Comparison of ENCODE assay signal across 19 mouse cellular contexts in the genomic region with DNA sequence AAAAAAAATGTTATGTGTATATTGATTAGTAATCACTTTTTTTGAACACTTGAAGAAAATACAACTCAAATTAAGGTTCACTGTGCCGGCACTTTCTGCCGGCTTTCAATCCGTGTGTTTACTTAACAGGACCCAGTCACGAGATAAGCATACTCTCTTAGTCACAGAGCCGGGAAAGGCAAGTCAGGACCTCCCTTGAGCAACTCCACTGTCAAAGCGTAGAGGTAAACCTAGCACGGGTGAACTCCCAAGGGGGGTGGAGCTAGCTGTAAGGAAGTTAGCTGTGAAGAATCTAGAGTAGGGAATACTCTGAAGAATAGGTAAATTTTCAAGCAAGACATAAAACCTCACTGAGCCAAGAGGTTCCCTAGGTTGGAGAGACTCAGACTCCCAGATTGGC.
"Had no signal": no experiment of that assay in that cellular context is flagged by ENCODE, and none has a peak within 500 bp of the region (broad histone marks: within the 10 kb centered on the region; RNA-seq: fewer than 3 reads in every experiment).

No protein-coding gene starts in this region.

- H3K36me3 ChIP-seq: limb, embryonic 12.5 days; liver, embryonic 13.5 days; lung, embryonic 15.5 days; midbrain, embryonic 15.5 days; neural tube, embryonic 13.5 days had no signal

- DNase-seq: kidney, adult 18-20 months; layer of hippocampus, adult 9-11 months; layer of hippocampus, postnatal 36 days; liver; liver, embryonic 13.5 days; liver, postnatal 0 days; retina, postnatal 1 day; right cerebral cortex, postnatal 4 days; spleen, adult 18-20 months; thymus, adult 18-20 months; thymus, postnatal 14 days had no signal

- H3K4me2 ChIP-seq: limb, embryonic 12.5 days; liver, embryonic 13.5 days; lung, embryonic 15.5 days; midbrain, embryonic 11.5 days; midbrain, embryonic 15.5 days; neural tube, embryonic 13.5 days had no signal

- H3K4me1 ChIP-seq: limb, embryonic 12.5 days; liver, embryonic 13.5 days; megakaryocyte, embryonic 14.5 days; midbrain, embryonic 15.5 days; neural tube, embryonic 13.5 days had no signal

- H3K9ac ChIP-seq: limb, embryonic 12.5 days; liver, embryonic 13.5 days; liver, postnatal 0 days; lung, embryonic 15.5 days; midbrain, embryonic 15.5 days; neural tube, embryonic 13.5 days had no signal

- H3K27ac ChIP-seq: kidney, postnatal 0 days; limb, embryonic 12.5 days; liver, embryonic 13.5 days; lung, embryonic 15.5 days; macrophage; midbrain, embryonic 15.5 days; neural tube, embryonic 13.5 days had no signal

- H3K9me3 ChIP-seq: limb, embryonic 12.5 days; liver, embryonic 13.5 days; lung, embryonic 15.5 days; midbrain, embryonic 15.5 days; neural tube, embryonic 13.5 days had no signal

- ATAC-seq: liver, postnatal 0 days; midbrain, embryonic 15.5 days had no signal

- H3K4me3 ChIP-seq: limb, embryonic 12.5 days; liver, embryonic 13.5 days; lung, embryonic 15.5 days; megakaryocyte, embryonic 14.5 days; midbrain, embryonic 15.5 days; neural tube, embryonic 13.5 days had no signal

- H3K27me3 ChIP-seq: limb, embryonic 12.5 days; liver, embryonic 13.5 days; lung, embryonic 15.5 days; megakaryocyte, embryonic 14.5 days; midbrain, embryonic 15.5 days; neural tube, embryonic 13.5 days had no signal
